Mouse (Mus musculus): ENCODE results near the gene Smtnl1. TPM values are rescaled to one million over a fixed set of nuclear protein-coding genes. Genes with fewer than 3 reads are reported as not detected.
"Not testable (repeated sequence)": the region's sequence is repeated elsewhere in the genome, so short reads cannot be mapped to it uniquely, and the experiment has no call there.

Smtnl1 gene
- total and polyA plus RNA-seq, 3 experiments = not detected

- DNase-seq = no peak
Measured at GRCm38 (mm10) chr2:84838593-84838949, 16.1 kb upstream of the Smtnl1 start, which contains the start of gene Slc43a1. TSS of gene Slc43a1 (plus strand) at chr2:84838850.

- no peak for DNase-seq
Measured at GRCm38 (mm10) chr2:84837817-84838592, 15.6 kb upstream of the Smtnl1 start.

GRCm38 (mm10) chr2:84837107-84837506 is 14.7 kb upstream of the Smtnl1 start:
- no peak for DNase-seq

DNA sequence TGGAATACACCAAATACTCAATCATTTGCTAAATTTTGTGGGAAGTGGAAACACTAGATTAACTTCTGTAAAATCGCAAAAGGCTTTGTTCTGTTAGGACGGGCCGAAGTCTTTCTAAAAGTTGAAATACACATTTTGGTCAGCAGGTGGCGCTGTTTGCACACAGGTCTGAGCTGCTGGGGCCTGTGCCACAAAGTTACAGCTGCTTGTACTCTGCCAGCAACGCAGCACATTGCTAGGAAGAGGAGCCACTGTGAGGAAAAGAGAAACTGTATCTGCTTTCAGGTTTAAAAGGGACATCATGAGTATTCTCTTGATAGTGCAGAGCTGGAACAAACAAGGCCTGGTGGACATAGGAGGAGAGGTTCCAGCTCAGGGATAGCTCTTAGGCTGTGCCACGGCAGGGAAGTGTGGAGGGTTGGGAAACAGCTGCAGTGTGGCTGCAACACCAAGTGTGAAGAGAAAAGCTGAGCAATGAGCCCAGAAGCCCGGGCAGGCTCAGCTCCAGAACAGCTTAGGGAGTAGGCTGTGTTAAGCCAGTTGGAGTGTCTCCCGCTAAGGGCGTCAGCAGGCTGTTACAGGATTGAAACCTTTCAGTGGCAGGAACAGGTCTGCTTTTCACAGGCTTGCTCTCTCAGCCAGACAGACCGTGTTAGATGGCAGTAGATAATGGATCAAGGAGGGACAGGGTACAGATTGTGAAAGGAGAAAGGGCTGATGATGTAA is 9.4 kb upstream of the Smtnl1 start:
- peak; percentile 81 for DNase-seq

GRCm38 (mm10) chr2:84827283-84827920 is 5.0 kb upstream of the Smtnl1 start:
- DNase-seq = peak; percentile 52

GRCm38 (mm10) chr2:84826488-84827282 is 4.2 kb upstream of the Smtnl1 start, which contains the start of gene Timm10:
TSS of gene Timm10 (plus strand) at chr2:84826997.
- DNase-seq = peak; percentile 91

DNA sequence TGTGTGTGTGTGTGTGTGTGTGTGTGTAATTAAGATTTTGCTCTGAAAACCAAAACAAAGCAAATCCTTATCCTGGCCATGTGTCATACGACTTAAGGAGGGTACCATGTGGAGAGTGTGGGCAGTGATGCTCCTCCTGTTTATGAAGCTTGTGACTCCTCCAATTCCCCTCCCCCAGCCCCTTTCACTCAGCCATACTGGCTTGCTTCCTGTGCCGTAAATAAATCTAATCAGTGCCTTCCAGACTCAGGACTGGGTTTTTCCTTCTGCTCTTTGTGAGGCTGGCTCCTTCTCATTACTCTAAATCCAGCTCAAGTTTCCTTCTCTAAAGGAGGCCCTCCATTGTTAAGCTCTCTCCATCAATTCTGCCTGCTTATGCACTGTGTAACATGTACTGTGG is 785 bp upstream of the Smtnl1 start:
- DNase-seq = no peak

DNA sequence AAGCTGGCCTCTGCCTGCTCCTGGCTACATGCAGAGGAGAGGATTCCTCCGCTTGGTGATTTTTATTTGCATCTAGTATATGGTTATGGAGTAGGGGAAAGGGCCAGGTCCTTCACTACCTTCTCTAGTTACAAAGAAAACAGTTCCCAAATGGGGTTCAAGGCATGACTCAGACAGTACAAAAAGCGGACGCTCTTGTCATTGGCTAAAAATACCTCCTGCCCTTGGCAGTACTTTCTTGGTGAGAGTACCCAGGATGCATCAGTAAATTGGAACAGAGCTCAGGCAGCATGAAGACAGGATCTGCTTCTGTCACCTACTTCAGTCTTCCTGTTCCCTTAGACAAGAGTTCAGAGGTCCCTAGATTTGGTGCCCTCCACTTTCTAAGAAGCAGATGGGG is 2.6 kb downstream of the Smtnl1 start:
- DNase-seq = no peak

DNA sequence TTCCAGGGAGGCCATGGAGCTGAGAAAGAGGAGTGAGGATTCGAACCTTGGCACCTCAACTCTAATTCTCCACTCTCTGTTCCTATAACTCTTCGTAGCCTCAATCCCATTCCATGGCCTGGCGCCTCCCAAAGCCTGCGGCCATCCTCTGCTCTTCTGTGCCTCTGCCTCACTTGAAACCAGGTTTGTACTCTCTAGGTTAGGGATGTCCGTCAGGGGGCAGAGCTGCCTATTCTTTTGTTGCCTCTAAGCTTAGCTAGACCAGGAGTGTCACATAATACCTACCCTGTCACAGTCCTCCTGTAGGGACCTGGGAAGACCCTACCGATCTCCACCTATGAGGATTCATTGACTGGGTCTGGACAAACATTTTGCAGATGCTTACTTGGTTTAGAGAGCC is 9.8 kb downstream of the Smtnl1 start:
- DNase-seq = no peak

- no peak for DNase-seq
Measured at GRCm38 (mm10) chr2:84811880-84812279, 10.6 kb downstream of the Smtnl1 start.

- DNase-seq = peak; percentile 83
Measured at GRCm38 (mm10) chr2:84810886-84811577, 11.4 kb downstream of the Smtnl1 start.

DNA sequence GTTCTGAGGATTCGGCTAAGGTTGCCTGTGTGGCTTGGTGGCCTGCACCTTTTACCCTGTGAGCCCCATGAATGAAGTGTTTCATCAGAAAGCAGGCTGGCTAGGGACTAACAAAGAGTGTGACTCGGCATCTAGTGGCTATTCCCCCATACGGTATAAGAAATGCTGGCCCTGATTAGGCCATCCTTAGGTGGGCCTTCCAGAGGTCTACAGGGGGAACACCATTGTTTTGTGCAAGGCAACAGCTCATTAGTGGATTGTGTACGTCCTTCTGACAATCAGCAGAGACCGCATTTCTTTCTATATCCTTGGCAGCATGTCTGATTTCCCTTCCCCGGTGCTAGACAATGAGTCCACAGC is 11.9 kb downstream of the Smtnl1 start:
- DNase-seq = no peak

DNA sequence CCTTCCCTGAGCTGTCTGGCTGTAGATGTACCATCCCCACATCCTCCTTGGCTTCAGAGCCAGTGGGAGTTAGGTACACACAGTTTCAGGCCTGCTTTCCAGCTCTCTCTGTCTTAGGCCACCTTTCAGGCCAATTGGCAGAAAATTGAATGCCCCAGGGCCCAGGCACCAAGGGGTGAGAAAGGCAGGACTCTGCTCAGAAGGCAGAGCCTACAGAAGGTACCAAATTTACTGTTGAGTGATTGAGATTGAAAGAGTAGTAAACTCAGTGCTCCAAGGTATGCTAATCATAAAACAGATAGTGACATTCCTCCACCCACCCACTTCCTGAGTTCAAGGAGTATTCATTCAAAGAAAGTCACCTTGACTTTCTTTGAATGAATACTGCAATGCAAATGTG is 13.1 kb downstream of the Smtnl1 start:
- DNase-seq = no peak

DNA sequence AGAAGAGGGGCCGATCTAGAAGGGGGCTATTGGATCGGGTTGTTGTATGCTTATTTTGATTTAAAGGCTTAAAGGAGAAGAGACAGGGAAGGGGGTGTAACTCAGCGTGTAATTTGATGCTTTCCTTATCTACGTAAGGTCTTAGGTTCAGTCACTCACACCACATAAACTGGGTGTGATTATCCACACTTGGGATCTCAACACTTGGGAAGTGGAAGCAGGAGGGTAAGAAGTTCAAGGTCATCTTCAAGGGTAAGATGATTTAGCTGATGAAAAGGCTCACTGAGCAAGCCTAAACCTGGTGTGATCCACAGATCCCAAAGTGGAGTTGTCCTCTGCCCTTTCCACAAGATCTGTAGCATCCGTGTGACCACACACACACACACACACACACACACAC is 15.9 kb downstream of the Smtnl1 start:
- DNase-seq = no peak

DNA sequence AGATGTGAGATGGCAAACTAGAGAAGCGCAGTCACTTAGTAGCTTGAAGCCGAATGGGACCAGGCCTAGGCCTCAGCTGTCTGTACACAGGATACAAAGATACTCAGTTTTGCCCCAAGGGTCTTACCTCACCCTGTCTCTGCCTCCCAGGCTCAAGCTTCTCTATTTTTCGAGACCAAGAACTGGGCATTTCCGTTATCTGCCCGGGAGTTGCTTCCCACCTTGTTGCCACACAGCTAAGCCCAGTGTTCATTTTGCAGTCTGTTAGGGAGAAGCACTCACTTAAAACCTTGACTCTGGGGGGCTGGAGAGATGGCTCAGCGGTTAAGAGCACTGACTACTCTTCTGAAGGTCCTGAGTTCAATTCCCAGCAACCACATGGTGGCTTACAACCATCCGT is 18.5 kb downstream of the Smtnl1 start:
- no peak for DNase-seq

GRCm38 (mm10) chr2:84801223-84801622 is 21.2 kb downstream of the Smtnl1 start:
- DNase-seq = not testable (repeated sequence)

- DNase-seq = no peak
Measured at GRCm38 (mm10) chr2:84800304-84800703, 22.1 kb downstream of the Smtnl1 start.

GRCm38 (mm10) chr2:84799041-84799561 is 23.4 kb downstream of the Smtnl1 start:
- peak; percentile 77 for DNase-seq

- peak; percentile 86 for DNase-seq
Measured at GRCm38 (mm10) chr2:84798493-84798921, 23.9 kb downstream of the Smtnl1 start, which contains the start of gene Ube2l6. TSS of gene Ube2l6 (plus strand) at chr2:84798828.

- DNase-seq = peak; percentile 79
Measured at GRCm38 (mm10) chr2:84797833-84798492, 24.5 kb downstream of the Smtnl1 start.

DNA sequence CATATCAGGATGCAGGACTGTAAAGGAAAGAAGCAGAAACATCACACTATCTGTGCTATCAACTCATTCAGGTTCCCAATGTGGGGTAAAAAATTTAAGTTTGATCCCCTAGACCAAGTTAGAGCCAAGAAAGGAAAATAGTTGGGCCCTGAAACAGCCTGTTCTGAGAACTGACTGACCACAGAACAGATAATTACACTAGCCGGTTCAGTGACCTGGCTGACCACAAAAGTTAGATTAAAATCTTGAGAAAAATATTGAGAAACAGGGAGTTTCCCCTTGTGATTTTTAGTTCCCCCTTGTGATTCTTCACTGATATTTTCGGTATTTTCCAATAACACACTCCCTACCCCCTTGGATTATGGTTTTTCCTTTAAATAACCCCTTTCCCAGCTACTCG is 28.6 kb downstream of the Smtnl1 start:
- no peak for DNase-seq
